Mouse (Mus musculus): ENCODE measurements around the gene Utp14b. TPM values are rescaled to one million over a fixed set of nuclear protein-coding genes. Genes with fewer than 3 reads are reported as not detected.

Utp14b gene
- polyA plus RNA-seq, 1 experiment from 2014 or later = 0.64 TPM

- ATAC-seq (ENCODE audit: low read depth) = no peak
- 67% methylated on average over 3 of the region's 3 CpGs for WGBS (ENCODE audit: insufficient replicate concordance)
- no peak overlapping the region for H3K4me3 ChIP-seq (ENCODE audit: low read depth, low read length)
- H3K4me1 ChIP-seq (ENCODE audit: control insufficient read depth, low read depth, low read length) = no peaks in the 10 kb centered on the region
- H3K9ac ChIP-seq (ENCODE audit: low read depth, low read length) = no peak overlapping the region
- no peak overlapping the region for H3K4me2 ChIP-seq (ENCODE audit: low read depth, low read length)
- H3K9me3 ChIP-seq (replicated peaks; ENCODE audit: control insufficient read depth, low read length) = no peaks in the 10 kb centered on the region
- H3K27ac ChIP-seq (ENCODE audit: low read length) = no peak overlapping the region
- H3K27me3 ChIP-seq (ENCODE audit: control insufficient read depth, insufficient read depth, low read depth, low read length) = no peaks in the 10 kb centered on the region
- H3K36me3 ChIP-seq (ENCODE audit: control insufficient read depth, insufficient read depth) = peaks cover 14% of the 10 kb centered on the region
Observed at GRCm38 (mm10) chr1:78701740-78702139, 43.9 kb downstream of the Utp14b start.

- no peak overlapping the region for H3K4me2 ChIP-seq (ENCODE audit: low read depth, low read length)
- ATAC-seq (ENCODE audit: low read depth) = no peak
- no peak overlapping the region for H3K4me3 ChIP-seq (ENCODE audit: low read depth, low read length)
- no peak overlapping the region for H3K9ac ChIP-seq (ENCODE audit: low read depth, low read length)
- no peak overlapping the region for H3K27ac ChIP-seq (ENCODE audit: low read length)
- no peaks in the 10 kb centered on the region for H3K9me3 ChIP-seq (replicated peaks; ENCODE audit: control insufficient read depth, low read length)
- H3K4me1 ChIP-seq (ENCODE audit: control insufficient read depth, low read depth, low read length) = no peaks in the 10 kb centered on the region
- H3K27me3 ChIP-seq (ENCODE audit: control insufficient read depth, insufficient read depth, low read depth, low read length) = no peaks in the 10 kb centered on the region
- WGBS (ENCODE audit: insufficient replicate concordance) = 44% methylated on average over 14 of the region's 14 CpGs
- peaks cover 11% of the 10 kb centered on the region for H3K36me3 ChIP-seq (ENCODE audit: control insufficient read depth, insufficient read depth)
Observed at GRCm38 (mm10) chr1:78702282-78702963, 44.6 kb downstream of the Utp14b start.

GRCm38 (mm10) chr1:78702964-78703285, 45.1 kb downstream of the Utp14b start:
- no peak for ATAC-seq (ENCODE audit: low read depth)
- Histone ChIP-seq H3K9ac (ENCODE audit: low read depth, low read length) (no peak overlapping the region), H3K4me1 (ENCODE audit: control insufficient read depth, low read depth, low read length) (no peaks in the 10 kb centered on the region), H3K9me3 (replicated peaks; ENCODE audit: control insufficient read depth, low read length) (no peaks in the 10 kb centered on the region), H3K36me3 (ENCODE audit: control insufficient read depth, insufficient read depth) (peaks cover 11% of the 10 kb centered on the region), H3K4me3 (ENCODE audit: low read depth, low read length) (no peak overlapping the region), H3K27ac (ENCODE audit: low read length) (no peak overlapping the region), H3K27me3 (ENCODE audit: control insufficient read depth, insufficient read depth, low read depth, low read length) (no peaks in the 10 kb centered on the region), H3K4me2 (ENCODE audit: low read depth, low read length) (no peak overlapping the region)
- WGBS (ENCODE audit: insufficient replicate concordance) = 66% methylated on average over 2 of the region's 2 CpGs

- Histone ChIP-seq H3K4me3 (ENCODE audit: low read depth, low read length) (no peak overlapping the region), H3K27ac (ENCODE audit: low read length) (no peak overlapping the region), H3K27me3 (ENCODE audit: control insufficient read depth, insufficient read depth, low read depth, low read length) (no peaks in the 10 kb centered on the region), H3K4me2 (ENCODE audit: low read depth, low read length) (no peak overlapping the region), H3K9me3 (replicated peaks; ENCODE audit: control insufficient read depth, low read length) (no peaks in the 10 kb centered on the region), H3K36me3 (ENCODE audit: control insufficient read depth, insufficient read depth) (peaks cover 6% of the 10 kb centered on the region), H3K4me1 (ENCODE audit: control insufficient read depth, low read depth, low read length) (no peaks in the 10 kb centered on the region), H3K9ac (ENCODE audit: low read depth, low read length) (no peak overlapping the region)
- no peak for ATAC-seq (ENCODE audit: low read depth)
- 78% methylated on average over 10 of the region's 10 CpGs for WGBS (ENCODE audit: insufficient replicate concordance)
Observed at GRCm38 (mm10) chr1:78706338-78706737, 48.5 kb downstream of the Utp14b start.

- no peak overlapping the region for H3K9ac ChIP-seq (ENCODE audit: low read depth, low read length)
- 48% methylated on average over 4 of the region's 4 CpGs for WGBS (ENCODE audit: insufficient replicate concordance)
- H3K36me3 ChIP-seq (ENCODE audit: control insufficient read depth, insufficient read depth) = 0 out of 2 replicates have a peak, but pooled peaks cover 2% of the 10 kb centered on the region
- H3K4me3 ChIP-seq (ENCODE audit: low read depth, low read length) = no peak overlapping the region
- H3K9me3 ChIP-seq (replicated peaks; ENCODE audit: control insufficient read depth, low read length) = no peaks in the 10 kb centered on the region
- H3K27me3 ChIP-seq (ENCODE audit: control insufficient read depth, insufficient read depth, low read depth, low read length) = no peaks in the 10 kb centered on the region
- no peak for ATAC-seq (ENCODE audit: low read depth)
- no peak overlapping the region for H3K4me2 ChIP-seq (ENCODE audit: low read depth, low read length)
- no peaks in the 10 kb centered on the region for H3K4me1 ChIP-seq (ENCODE audit: control insufficient read depth, low read depth, low read length)
- H3K27ac ChIP-seq (ENCODE audit: low read length) = no peak overlapping the region
Observed at GRCm38 (mm10) chr1:78707280-78707679, 49.4 kb downstream of the Utp14b start.

- no peak overlapping the region for H3K9ac ChIP-seq (ENCODE audit: low read depth, low read length)
- H3K36me3 ChIP-seq (ENCODE audit: control insufficient read depth, insufficient read depth) = 0 out of 2 replicates have a peak, but pooled peaks cover 2% of the 10 kb centered on the region
- no peak overlapping the region for H3K4me2 ChIP-seq (ENCODE audit: low read depth, low read length)
- no peaks in the 10 kb centered on the region for H3K4me1 ChIP-seq (ENCODE audit: control insufficient read depth, low read depth, low read length)
- H3K27me3 ChIP-seq (ENCODE audit: control insufficient read depth, insufficient read depth, low read depth, low read length) = no peaks in the 10 kb centered on the region
- ATAC-seq (ENCODE audit: low read depth) = no peak
- H3K9me3 ChIP-seq (replicated peaks; ENCODE audit: control insufficient read depth, low read length) = no peaks in the 10 kb centered on the region
- H3K27ac ChIP-seq (ENCODE audit: low read length) = no peak overlapping the region
- H3K4me3 ChIP-seq (ENCODE audit: low read depth, low read length) = no peak overlapping the region
Observed at GRCm38 (mm10) chr1:78710026-78710425, 52.2 kb downstream of the Utp14b start.

- no peak for ATAC-seq (ENCODE audit: low read depth)
- Histone ChIP-seq H3K27me3 (ENCODE audit: control insufficient read depth, insufficient read depth, low read depth, low read length) (no peaks in the 10 kb centered on the region), H3K9me3 (replicated peaks; ENCODE audit: control insufficient read depth, low read length) (no peaks in the 10 kb centered on the region), H3K4me3 (ENCODE audit: low read depth, low read length) (no peak overlapping the region), H3K4me1 (ENCODE audit: control insufficient read depth, low read depth, low read length) (no peaks in the 10 kb centered on the region), H3K36me3 (ENCODE audit: control insufficient read depth, insufficient read depth) (0 out of 2 replicates have a peak, but pooled peaks cover 2% of the 10 kb centered on the region), H3K4me2 (ENCODE audit: low read depth, low read length) (no peak overlapping the region), H3K27ac (ENCODE audit: low read length) (no peak overlapping the region), H3K9ac (ENCODE audit: low read depth, low read length) (no peak overlapping the region)
- 35% methylated on average over 5 of the region's 5 CpGs for WGBS (ENCODE audit: insufficient replicate concordance)
Observed at GRCm38 (mm10) chr1:78710613-78711329, 52.9 kb downstream of the Utp14b start.

Other genes starting within 250 kb of the Utp14b start
- 79.1 and 87.2 TPM in 2 replicates for gene Farsb, start 169.1 kb upstream of the Utp14b start, polyA plus RNA-seq (2015; fragmentation: Nextera tagmentation; extraction: Ambion mirVana)
- gene Mogat1, start 147.0 kb upstream of the Utp14b start, polyA plus RNA-seq (2015; fragmentation: Nextera tagmentation; extraction: Ambion mirVana) = not detected in 2 replicates
- gene BC035947, start 145.9 kb upstream of the Utp14b start, polyA plus RNA-seq (2015; fragmentation: Nextera tagmentation; extraction: Ambion mirVana) = not detected in 2 replicates
- 17.4 and 18.9 TPM in 2 replicates for gene Acsl3, start 213 bp upstream of the Utp14b start, polyA plus RNA-seq (2015; fragmentation: Nextera tagmentation; extraction: Ambion mirVana)
- 0.25 and 0.32 TPM in 2 replicates for gene Kcne4, start 158.7 kb downstream of the Utp14b start, polyA plus RNA-seq (2015; fragmentation: Nextera tagmentation; extraction: Ambion mirVana)